7 mouse cellular contexts compared by ENCODE assay signal in the genomic region with DNA sequence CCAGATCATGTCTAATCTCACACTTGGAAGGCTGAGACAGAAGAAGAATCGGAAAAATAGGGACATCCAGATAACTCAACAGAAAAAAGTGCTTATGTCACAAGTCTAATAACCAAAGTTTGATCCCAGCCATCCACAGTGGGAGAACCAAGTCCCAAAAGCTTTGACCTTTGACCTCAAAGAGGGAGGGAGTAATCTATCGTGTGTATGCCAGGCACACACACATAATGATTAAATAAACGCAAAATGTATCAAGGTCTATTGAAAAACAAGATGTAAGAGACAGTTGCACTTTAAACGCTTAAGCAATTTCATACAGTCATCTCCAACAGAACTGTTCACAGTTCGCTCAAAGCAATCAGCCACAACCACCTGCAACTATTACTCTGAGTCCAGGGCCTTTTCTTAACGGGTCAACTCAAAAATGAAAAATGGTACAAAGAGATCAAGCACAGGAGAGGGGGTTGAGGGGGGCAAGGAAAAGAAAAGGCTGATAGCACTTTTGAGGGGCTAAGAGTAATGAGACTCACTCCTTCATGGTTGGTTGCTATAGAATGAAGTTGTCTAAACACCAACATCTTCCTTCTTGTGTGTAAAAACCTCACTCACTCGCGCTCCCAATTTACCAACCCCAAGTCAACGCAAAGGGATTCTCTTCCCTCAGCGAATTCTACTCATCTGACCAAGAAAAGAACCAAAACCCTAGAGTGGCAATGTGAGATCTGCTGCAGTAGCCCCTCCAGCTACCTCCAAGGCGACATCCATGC. TPM values are rescaled to one million over a fixed set of nuclear protein-coding genes. Genes with fewer than 3 reads are reported as not detected.
DNase-seq lines count a peak whose midpoint lies in the region; ATAC-seq and TF ChIP-seq lines count a peak whose summit lies in the region.

No protein-coding gene starts in this region.

- no peak for ATAC-seq in lung, postnatal 0 days
- ATAC-seq in hindbrain, embryonic 12.5 days (ENCODE audit: low FRiP score), result no peak
- no peak for ATAC-seq in midbrain, embryonic 16.5 days

- no peak for TF ChIP-seq EP300 in lung, postnatal 0 days (IDR thresholded peaks at IDR 0.05)

- no peaks in the 10 kb centered on the region for H3K36me3 ChIP-seq in lung, postnatal 0 days (ENCODE audit: insufficient read depth, low read length)
- H3K36me3 ChIP-seq in hindbrain, embryonic 12.5 days, result no peaks in the 10 kb centered on the region
- no peaks in the 10 kb centered on the region for H3K36me3 ChIP-seq in midbrain, embryonic 16.5 days (ENCODE audit: control insufficient read depth, insufficient read depth, low read length)

- no peaks in the 10 kb centered on the region; the same call in 1 of the 2 replicates for H3K4me1 ChIP-seq in lung, postnatal 0 days (ENCODE audit: insufficient read depth, low read depth, low read length)
- H3K4me1 ChIP-seq in hindbrain, embryonic 12.5 days, result peaks cover 22% of the 10 kb centered on the region
- H3K4me1 ChIP-seq in midbrain, embryonic 16.5 days (ENCODE audit: control insufficient read depth, insufficient read depth, low read length), result peaks cover 28% of the 10 kb centered on the region

- no peaks in the 10 kb centered on the region for H3K27me3 ChIP-seq in lung, postnatal 0 days (replicated peaks; ENCODE audit: insufficient read depth, low read length)
- H3K27me3 ChIP-seq in hindbrain, embryonic 12.5 days, result no peaks in the 10 kb centered on the region
- no peaks in the 10 kb centered on the region for H3K27me3 ChIP-seq in midbrain, embryonic 16.5 days (ENCODE audit: control insufficient read depth, insufficient read depth, low read depth, low read length)

- TF ChIP-seq CTCF in lung, postnatal 0 days (IDR thresholded peaks at IDR 0.05), result no peak
- TF ChIP-seq CTCF in brain, embryonic 14.5 days (IDR thresholded peaks at IDR 0.05; ENCODE audit: borderline replicate concordance, extremely low read depth, insufficient read depth, insufficient read length), result no peak

- peak overlapping the region; percentile 73; the same call in 1 of the 2 replicates for H3K9ac ChIP-seq in lung, postnatal 0 days (replicated peaks; ENCODE audit: low read depth)
- H3K9ac ChIP-seq in hindbrain, embryonic 12.5 days, result peak overlapping the region; percentile 82
- peak overlapping the region; percentile 96 for H3K9ac ChIP-seq in midbrain, embryonic 16.5 days (ENCODE audit: low read depth, low read length)

- peak; percentile 7 for DNase-seq in lung, postnatal 0 days (ENCODE audit: low spot score)
- DNase-seq in lung, postnatal 10 days, result no peak
- peak; percentile 32 for DNase-seq in brain, embryonic 14.5 days (ENCODE audit: low read depth)
- DNase-seq in layer of hippocampus, adult 9-11 months, result no peak
- no peak for DNase-seq in urinary bladder, postnatal 14 days (ENCODE audit: low spot score)

- peak overlapping the region; percentile 80 for H3K4me3 ChIP-seq in lung, postnatal 0 days (ENCODE audit: low read depth, low read length)
- H3K4me3 ChIP-seq in hindbrain, embryonic 12.5 days, result peak overlapping the region; percentile 92
- peak overlapping the region; percentile 95 for H3K4me3 ChIP-seq in midbrain, embryonic 16.5 days (ENCODE audit: low read depth, low read length)

- H3K4me2 ChIP-seq in lung, postnatal 0 days (replicated peaks; ENCODE audit: low read depth, low read length), result peak overlapping the region; percentile 86
- peak overlapping the region; percentile 69 for H3K4me2 ChIP-seq in hindbrain, embryonic 12.5 days (replicated peaks)
- peak overlapping the region; percentile 66 for H3K4me2 ChIP-seq in midbrain, embryonic 16.5 days (ENCODE audit: low read length)

- peak overlapping the region; percentile 93; the same call in 1 of the 2 replicates for H3K27ac ChIP-seq in lung, postnatal 0 days (ENCODE audit: low read length)
- H3K27ac ChIP-seq in hindbrain, embryonic 12.5 days, result peak overlapping the region; percentile 98
- H3K27ac ChIP-seq in midbrain, embryonic 16.5 days (ENCODE audit: low read length), result peak overlapping the region; percentile 98

- 25% methylated on average over 11 of the region's 11 CpGs for WGBS in lung, postnatal 0 days
- WGBS in hindbrain, embryonic 12.5 days, result 25% methylated on average over 11 of the region's 11 CpGs
- 24% methylated on average over 11 of the region's 11 CpGs for WGBS in midbrain, embryonic 16.5 days

- no peak for TF ChIP-seq POLR2A in brain, embryonic 14.5 days (IDR thresholded peaks at IDR 0.05; ENCODE audit: borderline replicate concordance, extremely low read depth, insufficient read depth, insufficient read length, poor library complexity, severe bottlenecking)

- H3K9me3 ChIP-seq in lung, postnatal 0 days (ENCODE audit: low read length), result no peaks in the 10 kb centered on the region
- no peaks in the 10 kb centered on the region for H3K9me3 ChIP-seq in hindbrain, embryonic 12.5 days (replicated peaks)
- no peaks in the 10 kb centered on the region for H3K9me3 ChIP-seq in midbrain, embryonic 16.5 days (replicated peaks; ENCODE audit: control insufficient read depth, low read length, poor library complexity, severe bottlenecking)

RNA-seq across cellular contexts. Expression of gene Erc1, which starts 1.0 kb away (rescaled TPM):
- 9.9 and 12.8 TPM in 2 replicates for polyA plus RNA-seq in lung, postnatal 0 days (2015; fragmentation: Nextera tagmentation; extraction: Ambion mirVana)
- polyA plus RNA-seq in brain, embryonic 14.5 days (2012; rRNA removed), result 35.8 and 59.9 TPM in 2 replicates
- 41.4 and 45.9 TPM in 2 replicates for polyA plus RNA-seq in hindbrain, embryonic 12.5 days (2016; fragmentation: Nextera tagmentation; extraction: Ambion mirVana)
- 47.9 and 52.9 TPM in 2 replicates for polyA plus RNA-seq in midbrain, embryonic 16.5 days (2015; fragmentation: Nextera tagmentation; extraction: Ambion mirVana)

RNA-seq across cellular contexts. Expression of gene Rad52, which starts 55.6 kb away (rescaled TPM):
- polyA plus RNA-seq in lung, postnatal 0 days (2015; fragmentation: Nextera tagmentation; extraction: Ambion mirVana), result 11.9 and 13.7 TPM in 2 replicates
- 47.4 and 65.0 TPM in 2 replicates for polyA plus RNA-seq in brain, embryonic 14.5 days (2012; rRNA removed)
- 22.1 and 23.5 TPM in 2 replicates for polyA plus RNA-seq in hindbrain, embryonic 12.5 days (2016; fragmentation: Nextera tagmentation; extraction: Ambion mirVana)
- polyA plus RNA-seq in midbrain, embryonic 16.5 days (2015; fragmentation: Nextera tagmentation; extraction: Ambion mirVana), result 24.1 and 26.6 TPM in 2 replicates

Comparison
In these comparisons a context has a peak if more than half of its experiments do, and no peak if none do; other contexts are left out.
1. DNase-seq: peak in lung, postnatal 0 days (single experiment) and brain, embryonic 14.5 days (single experiment); none in lung, postnatal 10 days (single experiment), layer of hippocampus, adult 9-11 months (single experiment) and urinary bladder, postnatal 14 days (single experiment).
2. Peak in every context shown above with its lines, with median percentiles within 50 percentile points of each other: H3K27ac ChIP-seq, H3K4me2 ChIP-seq, H3K4me3 ChIP-seq and H3K9ac ChIP-seq.